Mouse (Mus musculus): ENCODE results near the gene Zfp990. TPM values are rescaled to one million over a fixed set of nuclear protein-coding genes. Genes with fewer than 3 reads are reported as not detected.
"Not testable (repeated sequence)": the region's sequence is repeated elsewhere in the genome, so short reads cannot be mapped to it uniquely, and the experiment has no call there.

Zfp990 gene
- total RNA-seq, 2 experiments from 2014 or later = 0.39 to 0.45 TPM

- not testable (repeated sequence) for DNase-seq
Measured at GRCm38 (mm10) chr4:145586046-145586445, 75.5 kb downstream of the Zfp990 start.

Other genes starting within 250 kb of the Zfp990 start
- under 1 TPM; 0.07 to 0.15 TPM for gene Tnfrsf8, start 195.6 kb upstream of the Zfp990 start, total RNA-seq (2021)
- 1 to 10 TPM; 2.3 to 2.4 TPM for gene Gm13212, start 74.4 kb downstream of the Zfp990 start, total RNA-seq (2021)
- under 1 TPM; 0.26 to 0.27 TPM for gene Zfp980, start 159.9 kb downstream of the Zfp990 start, total RNA-seq (2021)

All from heart, adult 18-20 months (tissue).